Mouse (Mus musculus) hindbrain, embryonic 11.5 days (tissue): Measurements from ENCODE around the gene Ppp1r21. TPM values are rescaled to one million over a fixed set of nuclear protein-coding genes. Genes with fewer than 3 reads are reported as not detected.

Experiments
- ATAC-seq: fragments of 200-750 bp; cut with Nextera tagmentation; 2 replicates; pipeline ENCODE4 v1.8.0; 2017; ENCODE audit warnings: mild to moderate bottlenecking, moderate TSS enrichment, moderate library complexity; ENCODE audit not compliant: low FRiP score
- DNase-seq: peaks from one replicate; pipeline ENCODE4 v3.0.0-alpha.2; 2015; ENCODE audit warnings: low spot score
- H3K27ac ChIP-seq: fragments of 300-500 bp; sonication (generic); 2 replicates; pipeline ENCODE4 v1.5.1; 2014; ENCODE audit warnings: mild to moderate bottlenecking, low read depth, low read length
- H3K27me3 ChIP-seq: fragments of 300-500 bp; sonication (generic); 2 replicates; pipeline ENCODE4 v1.6.1; 2014; ENCODE audit warnings: mild to moderate bottlenecking, low read length, moderate library complexity, mixed read lengths; ENCODE audit not compliant: control insufficient read depth, insufficient read depth
- H3K36me3 ChIP-seq: fragments of 300-500 bp; sonication (generic); 2 replicates; pipeline ENCODE4 v1.6.1; 2014; ENCODE audit warnings: mild to moderate bottlenecking, low read length, moderate library complexity, mixed read lengths; ENCODE audit not compliant: control insufficient read depth, insufficient read depth
- H3K4me1 ChIP-seq: fragments of 300-500 bp; sonication (generic); replicated peaks from 2 replicates; pipeline ENCODE4 v1.6.1; 2014; ENCODE audit warnings: low read length, mixed read lengths; ENCODE audit not compliant: control insufficient read depth, insufficient read depth
- H3K4me2 ChIP-seq: fragments of 300-500 bp; sonication (generic); replicated peaks from 2 replicates; pipeline ENCODE4 v1.6.1; 2014; ENCODE audit warnings: mild to moderate bottlenecking, low read depth, low read length
- H3K4me3 ChIP-seq: fragments of 300-500 bp; sonication (generic); 2 replicates; pipeline ENCODE4 v1.5.1; 2014; ENCODE audit warnings: low read depth, low read length
- H3K9ac ChIP-seq: fragments of 300-500 bp; sonication (generic); 2 replicates; pipeline ENCODE4 v1.6.1; 2014; ENCODE audit warnings: low read depth, low read length
- H3K9me3 ChIP-seq: fragments of 300-500 bp; sonication (generic); 2 replicates; pipeline ENCODE4 v1.6.1; 2016; ENCODE audit warnings: low read length; ENCODE audit not compliant: control insufficient read depth
- WGBS: fragments of 180-500 bp; shearing (Covaris S2); extraction: QIAGEN DNeasy Blood & Tissue Kit; methylation state at CpG from one replicate; pipeline ENCODE4 v1.1.7; 2014; 5-methylcytosine and 5-hydroxymethylcytosine counted together
- polyA plus RNA-seq: library from polyadenylated mRNA; unstranded; fragments of >200 nt; fragmentation: Nextera tagmentation; extraction: Ambion mirVana; gene quantifications from 2 replicates; pipeline ENCODE4 v1.2.1, GENCODE M21; 2014

Ppp1r21 gene
- polyA plus RNA-seq, 1 experiment from 2014 or later, result 28.6 TPM

DNA sequence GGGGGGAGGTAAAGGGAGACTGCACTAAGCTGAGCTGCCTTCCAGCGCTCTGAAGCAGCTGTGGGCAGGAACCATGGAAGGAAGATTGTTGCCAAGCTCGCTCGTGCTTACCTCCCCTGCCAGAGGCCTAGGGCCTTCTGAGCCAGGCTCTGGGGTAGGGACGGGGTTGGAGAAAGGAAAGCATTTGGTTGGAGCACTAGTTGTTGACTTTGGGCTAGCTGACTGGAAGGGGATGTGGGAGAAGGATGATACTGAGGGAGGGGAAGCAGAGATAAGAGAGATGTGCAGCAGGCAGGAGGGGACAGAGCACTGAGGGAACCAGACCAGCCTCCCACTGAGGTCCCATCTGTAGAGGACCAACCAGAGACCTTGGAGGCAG lies 99.5 kb downstream of the Ppp1r21 start:
- no peak overlapping the region for H3K4me2 ChIP-seq
- no peaks in the 10 kb centered on the region for H3K27me3 ChIP-seq
- no peak overlapping the region for H3K9ac ChIP-seq
- WGBS, result 40% methylated on average over 4 of the region's 4 CpGs
- H3K4me3 ChIP-seq, result no peak overlapping the region
- no peaks in the 10 kb centered on the region for H3K9me3 ChIP-seq
- no peaks in the 10 kb centered on the region for H3K4me1 ChIP-seq
- H3K36me3 ChIP-seq, result no peaks in the 10 kb centered on the region
- peak overlapping the region; percentile 40 for H3K27ac ChIP-seq
- ATAC-seq (no peak; the same call in none of the 2 replicates), DNase-seq (peak; percentile 26)

DNA sequence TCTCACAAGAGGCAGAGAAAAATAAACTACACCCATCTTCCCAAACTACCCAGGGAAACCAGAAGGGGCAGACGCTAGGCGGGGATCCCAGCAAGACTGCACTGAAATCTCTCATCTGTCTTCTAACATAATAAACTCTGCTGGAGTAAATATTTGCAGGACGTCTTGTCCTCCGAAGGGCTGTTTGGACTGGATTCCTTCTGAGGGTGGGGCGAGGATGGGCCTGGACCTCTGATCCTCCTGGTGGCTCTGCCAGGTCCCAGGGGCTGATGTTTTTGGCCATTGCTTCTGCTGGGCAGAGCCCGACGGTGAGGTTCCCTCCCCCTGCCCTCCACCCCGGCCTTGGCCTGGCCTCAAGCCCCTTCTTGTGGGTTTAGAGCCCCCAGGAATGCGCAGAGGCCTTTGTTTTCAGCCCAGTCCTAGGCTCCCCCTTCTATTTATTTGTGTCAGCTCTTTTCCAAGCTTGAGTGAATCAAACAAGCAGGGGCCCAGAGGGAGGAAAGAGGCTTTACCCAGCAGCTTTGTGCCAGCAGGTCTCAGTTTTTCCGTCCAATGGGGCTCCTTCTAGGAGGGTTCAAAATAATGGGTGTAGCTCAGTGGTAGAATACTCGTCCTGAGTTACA lies 100.1 kb downstream of the Ppp1r21 start:
- no peak overlapping the region for H3K9ac ChIP-seq
- no peak overlapping the region for H3K4me2 ChIP-seq
- H3K4me3 ChIP-seq, result no peak overlapping the region
- ATAC-seq, result peak; percentile 52
- peak; percentile 18 for DNase-seq
- H3K36me3 ChIP-seq, result no peaks in the 10 kb centered on the region
- 15% methylated on average over 11 of the region's 11 CpGs for WGBS
- H3K9me3 ChIP-seq, result no peaks in the 10 kb centered on the region
- no peaks in the 10 kb centered on the region for H3K27me3 ChIP-seq
- H3K27ac ChIP-seq, result no peak overlapping the region
- H3K4me1 ChIP-seq, result no peaks in the 10 kb centered on the region

DNA sequence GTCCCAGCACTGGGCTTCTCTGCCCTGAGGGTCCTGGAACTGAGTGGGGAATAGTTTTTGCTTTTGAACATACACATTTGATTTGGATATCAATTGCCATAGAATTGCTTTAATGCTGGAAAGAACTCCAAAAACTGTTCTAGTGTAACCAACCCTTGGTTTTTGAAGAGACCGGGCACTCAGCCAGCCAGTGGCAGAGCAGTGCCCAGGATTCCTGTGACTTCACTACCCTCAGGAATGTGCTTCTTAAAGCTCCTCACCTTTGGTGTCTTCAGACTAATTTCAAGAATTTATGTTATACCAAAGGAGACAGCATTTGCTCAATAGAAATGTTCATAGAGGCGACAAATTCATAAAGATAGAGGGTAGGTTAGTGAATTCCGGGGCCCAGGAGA lies 100.6 kb downstream of the Ppp1r21 start:
- WGBS, result 83% methylated on average over 3 of the region's 3 CpGs

DNA sequence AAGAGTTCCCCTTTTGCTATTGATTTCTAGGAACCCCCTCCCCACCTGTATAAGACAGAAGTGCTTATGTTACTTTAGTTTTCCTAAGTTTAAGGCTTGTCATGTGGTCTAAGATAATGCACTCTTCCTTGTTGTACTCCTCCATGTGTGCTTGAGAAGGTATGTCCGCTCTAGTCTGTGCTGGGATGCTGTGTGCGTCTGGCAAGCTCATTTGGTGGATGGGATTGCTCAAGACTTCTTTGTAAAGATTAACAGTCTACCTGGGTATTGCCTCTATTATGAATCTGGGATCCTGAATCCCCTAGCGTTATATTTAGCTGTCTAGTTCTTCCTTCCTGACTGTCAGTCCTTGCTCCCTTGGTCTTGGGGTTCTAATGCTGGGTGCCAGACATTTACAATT lies 102.7 kb downstream of the Ppp1r21 start:
- Histone ChIP-seq H3K4me1 (no peaks in the 10 kb centered on the region), H3K4me2 (no peak overlapping the region), H3K9ac (no peak overlapping the region), H3K36me3 (no peaks in the 10 kb centered on the region), H3K4me3 (no peak overlapping the region), H3K27me3 (no peaks in the 10 kb centered on the region), H3K9me3 (no peaks in the 10 kb centered on the region), H3K27ac (no peak overlapping the region)
- DNase-seq (no peak), ATAC-seq (no peak)
- 88% methylated on average over 3 of the region's 3 CpGs for WGBS

More for the DNA sequence above, 100.6 kb downstream of the Ppp1r21 start:
- H3K4me3 ChIP-seq, result no peak overlapping the region
- DNase-seq, result no peak
- ATAC-seq, result no peak
- H3K36me3 ChIP-seq, result no peaks in the 10 kb centered on the region
- H3K9ac ChIP-seq, result no peak overlapping the region
- no peaks in the 10 kb centered on the region for H3K9me3 ChIP-seq
- H3K27ac ChIP-seq, result no peak overlapping the region
- no peak overlapping the region for H3K4me2 ChIP-seq
- H3K4me1 ChIP-seq, result no peaks in the 10 kb centered on the region
- H3K27me3 ChIP-seq, result no peaks in the 10 kb centered on the region

DNA sequence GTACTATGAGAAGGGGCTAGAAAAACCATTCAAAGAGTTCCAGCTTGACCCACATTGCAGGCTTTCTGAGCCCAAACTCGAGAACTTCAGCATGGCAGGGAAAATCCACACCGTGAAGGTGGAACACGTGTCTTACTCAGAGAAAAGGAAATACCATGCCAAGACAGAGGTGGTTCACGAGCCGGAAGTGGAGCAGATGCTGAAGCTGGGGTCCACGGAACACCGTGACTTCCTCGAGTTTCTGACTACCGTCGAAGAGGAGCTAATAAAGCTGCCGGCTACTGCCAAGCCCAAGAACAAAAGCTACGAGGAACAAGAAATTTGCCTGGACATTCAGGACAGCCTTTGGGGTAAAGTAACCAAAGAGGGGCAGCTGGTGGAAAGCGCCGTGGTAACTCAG lies 106.2 kb downstream of the Ppp1r21 start:
- H3K9ac ChIP-seq, result no peak overlapping the region
- no peak overlapping the region for H3K27ac ChIP-seq
- WGBS, result 81% methylated on average over 14 of the region's 14 CpGs
- DNase-seq (no peak), ATAC-seq (no peak)
- H3K4me3 ChIP-seq, result no peak overlapping the region
- no peaks in the 10 kb centered on the region for H3K36me3 ChIP-seq
- no peaks in the 10 kb centered on the region for H3K27me3 ChIP-seq
- H3K4me2 ChIP-seq, result no peak overlapping the region
- H3K4me1 ChIP-seq, result no peaks in the 10 kb centered on the region
- no peaks in the 10 kb centered on the region for H3K9me3 ChIP-seq

DNA sequence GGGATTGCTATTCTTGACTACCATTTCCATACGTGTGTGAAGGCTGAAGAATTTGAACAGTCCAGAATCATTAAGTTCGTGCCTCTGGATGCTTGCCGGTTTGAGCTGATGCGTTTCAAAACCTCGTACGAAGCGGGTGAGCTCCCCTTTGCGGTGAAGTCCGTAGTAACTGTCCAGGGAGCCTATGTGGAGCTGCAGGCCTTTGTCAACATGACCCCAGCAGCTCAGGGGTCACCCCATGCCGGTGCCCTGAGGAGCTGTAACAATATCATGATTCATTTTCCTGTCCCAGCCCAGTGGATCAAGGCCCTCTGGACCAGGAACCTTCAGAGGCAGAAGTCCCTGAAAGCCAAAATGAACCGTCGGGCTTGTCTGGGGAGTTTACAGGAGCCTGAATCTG lies 106.7 kb downstream of the Ppp1r21 start:
- WGBS, result 32% methylated on average over 12 of the region's 12 CpGs
- no peaks in the 10 kb centered on the region for H3K36me3 ChIP-seq
- no peak overlapping the region for H3K4me2 ChIP-seq
- H3K9ac ChIP-seq, result no peak overlapping the region
- DNase-seq (peak; percentile 29), ATAC-seq (peak; percentile 43; the same call in 1 of the 2 replicates)
- H3K27ac ChIP-seq, result no peak overlapping the region
- no peaks in the 10 kb centered on the region for H3K4me1 ChIP-seq
- H3K4me3 ChIP-seq, result no peak overlapping the region
- H3K27me3 ChIP-seq, result no peaks in the 10 kb centered on the region
- no peaks in the 10 kb centered on the region for H3K9me3 ChIP-seq

Other genes with a start within 250 kb of the Ppp1r21 start
- gene Foxn2, start 89.4 kb upstream of the Ppp1r21 start, polyA plus RNA-seq, result 9.2 and 9.6 TPM in 2 replicates
- 4.8 and 7.2 TPM in 2 replicates for gene Ston1, start 67.6 kb downstream of the Ppp1r21 start, polyA plus RNA-seq
- gene Gtf2a1l, start 138.5 kb downstream of the Ppp1r21 start, polyA plus RNA-seq, result 0.36 and 0.39 TPM in 2 replicates